Mouse (Mus musculus) heart, postnatal 10 days (tissue): ENCODE results near the gene Mmp25. TPM values are rescaled to one million over a fixed set of nuclear protein-coding genes. Genes with fewer than 3 reads are reported as not detected.

Source experiments
- DNase-seq, 2 experiments: peaks; one replicate each; pipeline ENCODE4 v3.0.0; 2021
- intact Hi-C: fragments of 180-260 bp; cut with DNase I; formaldehyde crosslinking; loops from one replicate; pipeline ENCODE4 v1.15.1; 2025
- total RNA-seq, 2 experiments: library from RNA; stranded (reverse); gene quantifications; 2 replicates each; pipeline ENCODE4 v1.2.3; 2021

Gene Mmp25
- total RNA-seq = under 1 TPM; 0.55 to 0.69 TPM

DNA sequence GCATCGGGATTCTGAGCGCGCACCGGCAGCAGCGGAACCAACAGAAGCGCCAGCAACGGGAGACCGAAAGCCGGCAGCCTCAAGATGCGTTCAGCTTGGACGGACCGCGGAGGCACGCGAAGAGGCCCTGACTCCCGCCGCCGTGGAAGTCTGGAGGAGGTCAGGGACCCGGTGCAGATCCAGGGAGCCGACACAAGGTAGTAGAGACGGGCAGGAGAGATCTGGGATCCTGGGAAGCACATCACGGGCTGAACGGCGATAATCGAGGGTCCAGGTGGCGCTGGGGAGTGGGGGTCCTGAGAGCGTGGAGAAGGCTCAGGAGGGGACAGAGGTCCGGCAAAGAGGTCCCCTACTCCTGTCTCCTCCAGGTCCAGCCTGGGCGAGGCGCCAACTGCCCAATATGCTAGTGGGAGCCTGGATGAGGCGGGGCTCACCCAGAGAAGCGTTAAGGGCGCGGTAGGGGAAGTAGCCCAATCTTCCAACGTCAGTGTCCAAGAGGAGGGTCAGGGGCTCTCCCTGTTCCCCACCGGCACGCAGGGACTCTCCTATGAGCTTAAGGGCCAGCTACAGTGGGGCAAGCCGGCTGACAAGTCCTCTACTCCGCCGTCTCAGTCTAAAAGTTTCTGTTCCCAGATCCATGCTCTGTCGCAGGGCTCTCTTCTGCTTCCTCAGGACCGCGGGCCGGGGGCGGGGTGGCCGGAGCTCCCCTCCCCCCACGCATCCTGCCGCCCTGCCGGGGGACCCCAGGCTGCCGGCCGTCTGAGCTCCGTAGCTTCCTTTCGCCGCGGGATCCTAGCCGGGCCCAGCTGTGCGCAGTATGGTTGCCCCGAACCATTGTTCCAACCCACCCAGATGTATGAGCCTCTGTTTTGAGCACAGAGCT lies at the start of gene Mmp25:
Gene Mmp25 (minus strand): TSS at position 665 of the 883 bp plus-strand sequence.
- no peak for DNase-seq
- intact Hi-C loops = no loop called here

- intact Hi-C loops = no loop called here
- DNase-seq = no peak
Observed at GRCm38 (mm10) chr17:23694491-23694890, 49.4 kb upstream of the Mmp25 start.

DNA sequence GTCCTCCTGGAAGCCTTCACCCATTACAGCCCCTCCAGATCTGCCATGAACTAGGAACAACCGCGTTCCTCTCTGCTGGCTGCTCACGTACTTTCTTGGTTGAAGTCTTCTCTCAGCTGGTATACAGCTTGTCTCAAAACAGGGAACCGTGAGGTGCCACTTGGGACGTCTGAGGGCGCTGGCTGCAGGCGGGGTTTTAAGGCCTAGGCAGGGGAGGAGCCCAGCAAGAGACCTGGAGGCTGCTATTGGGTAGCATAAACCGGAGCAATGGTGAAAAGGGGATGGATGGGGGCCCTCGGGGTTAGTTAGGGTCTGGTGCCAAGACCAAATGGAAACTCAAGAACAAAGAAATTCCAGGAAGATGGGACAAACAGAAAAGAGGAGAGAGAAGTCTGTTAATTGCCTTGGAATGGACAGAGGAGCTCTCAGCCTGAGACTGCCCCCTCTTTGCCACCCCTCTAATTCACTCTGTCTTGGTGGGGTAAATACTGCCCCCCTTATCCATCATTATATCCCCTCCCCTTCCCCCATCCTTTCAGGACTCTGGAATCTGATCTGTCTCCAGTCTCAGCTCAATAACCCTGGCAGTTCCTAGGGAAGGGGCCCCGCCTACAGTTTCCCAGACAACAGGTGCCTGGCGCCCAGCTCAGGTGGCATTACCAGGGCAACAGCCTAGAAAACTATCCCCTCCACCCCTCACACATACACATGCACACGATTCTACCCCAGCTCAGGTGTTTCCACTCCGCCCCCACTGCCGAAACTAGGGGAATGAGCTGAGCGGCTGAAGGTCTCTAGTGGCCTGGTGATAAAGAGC lies 39.0 kb upstream of the Mmp25 start, which contains the start of gene Cldn9:
Gene Cldn9 (minus strand): TSS at position 171 of the 817 bp plus-strand sequence.
- intact Hi-C loops = no loop called here
- no peak for DNase-seq

DNA sequence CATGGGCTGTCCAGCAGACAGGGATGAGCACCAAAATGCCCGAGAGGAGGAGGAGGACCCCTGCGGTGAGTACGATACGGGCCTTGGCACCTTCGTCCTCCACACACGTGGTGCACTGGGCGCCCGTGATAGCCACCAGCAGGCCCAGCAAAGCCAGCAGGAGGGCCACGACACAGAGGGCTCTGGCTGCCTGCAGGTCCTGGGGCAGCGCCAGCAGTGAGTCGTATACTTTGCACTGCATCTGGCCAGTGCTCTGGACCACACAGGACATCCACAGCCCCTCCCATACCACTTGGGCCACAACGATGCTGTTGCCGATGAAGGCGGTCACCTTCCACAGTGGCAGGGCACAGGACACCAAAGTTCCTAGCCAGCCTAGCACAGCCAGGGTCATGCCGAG lies 38.1 kb upstream of the Mmp25 start:
- intact Hi-C loops = no loop called here
- no peak for DNase-seq

DNA sequence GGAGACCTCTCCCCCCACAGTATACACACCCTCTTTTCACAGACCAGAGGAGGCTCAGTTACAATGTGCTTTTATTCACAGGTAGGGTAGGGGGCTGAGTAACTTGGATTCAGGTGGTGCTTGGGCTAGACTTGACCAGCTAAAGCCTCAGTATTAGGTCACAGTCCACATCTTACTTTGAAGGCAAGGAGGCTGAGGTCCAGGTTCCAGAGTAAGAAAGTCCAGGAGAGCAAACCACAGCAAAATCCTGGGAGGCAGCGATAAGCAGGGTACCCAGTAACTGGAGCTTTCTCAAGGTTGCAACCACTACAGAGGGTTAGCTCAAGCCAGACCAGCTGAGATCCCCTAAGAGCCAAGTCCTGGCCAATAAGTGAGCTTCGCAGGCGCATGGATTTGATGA lies 37.5 kb upstream of the Mmp25 start:
- DNase-seq = no peak
- intact Hi-C loops = no loop called here

DNA sequence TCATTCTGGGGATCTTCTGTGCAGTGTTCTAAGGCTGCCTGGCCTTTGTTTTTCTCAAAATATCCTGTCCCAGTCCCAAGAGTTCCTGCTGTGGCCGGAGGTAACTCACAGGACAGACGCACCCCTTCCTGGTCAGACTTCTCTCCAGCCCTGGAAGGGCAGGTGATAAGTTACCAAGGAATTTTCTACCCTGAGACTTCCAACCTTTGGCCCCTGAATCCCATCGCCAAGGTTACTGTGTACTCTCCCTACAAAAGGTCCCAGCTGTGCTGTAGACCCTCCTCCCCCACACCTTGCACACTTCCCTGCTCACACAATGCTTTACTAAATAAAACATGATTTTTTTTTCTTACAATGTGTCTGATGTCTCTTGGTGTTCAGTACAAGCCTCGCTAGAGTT lies 37.0 kb upstream of the Mmp25 start:
- DNase-seq = no peak
- intact Hi-C loops = no loop called here

- DNase-seq = no peak
- intact Hi-C loops = no loop called here
Observed at GRCm38 (mm10) chr17:23681086-23681485, 36.0 kb upstream of the Mmp25 start.

- DNase-seq = no peak
- intact Hi-C loops = no loop called here
Observed at GRCm38 (mm10) chr17:23680336-23680735, 35.3 kb upstream of the Mmp25 start.

- intact Hi-C loops = no loop called here
- DNase-seq = no peak
Observed at GRCm38 (mm10) chr17:23679127-23679835, 34.2 kb upstream of the Mmp25 start, which contains the start of gene Cldn6. Cldn6 (plus strand) TSS chr17:23679249.

GRCm38 (mm10) chr17:23677236-23677679 lies 32.2 kb upstream of the Mmp25 start, which contains the start of gene Tnfrsf12a:
Tnfrsf12a (minus strand) TSS chr17:23677468.
- intact Hi-C loops = loop anchor here (1.0 kb wide), 1 partner anchor 22 kb away; no protein-coding TSS in a partner anchor
- DNase-seq = peak; percentile 89 to 90

- DNase-seq = peak; percentile 77 to 78
- intact Hi-C loops = loop anchor here (1.0 kb wide), 1 partner anchor 23 kb away; no protein-coding TSS in a partner anchor
Observed at GRCm38 (mm10) chr17:23676473-23677031, 31.5 kb upstream of the Mmp25 start.

- intact Hi-C loops = no loop called here
- peak; percentile 69 to 71 for DNase-seq
Observed at GRCm38 (mm10) chr17:23675564-23676281, 30.6 kb upstream of the Mmp25 start.

- intact Hi-C loops = no loop called here
- peak; percentile 77 to 83 for DNase-seq
Observed at GRCm38 (mm10) chr17:23675127-23675526, 30.1 kb upstream of the Mmp25 start.

DNA sequence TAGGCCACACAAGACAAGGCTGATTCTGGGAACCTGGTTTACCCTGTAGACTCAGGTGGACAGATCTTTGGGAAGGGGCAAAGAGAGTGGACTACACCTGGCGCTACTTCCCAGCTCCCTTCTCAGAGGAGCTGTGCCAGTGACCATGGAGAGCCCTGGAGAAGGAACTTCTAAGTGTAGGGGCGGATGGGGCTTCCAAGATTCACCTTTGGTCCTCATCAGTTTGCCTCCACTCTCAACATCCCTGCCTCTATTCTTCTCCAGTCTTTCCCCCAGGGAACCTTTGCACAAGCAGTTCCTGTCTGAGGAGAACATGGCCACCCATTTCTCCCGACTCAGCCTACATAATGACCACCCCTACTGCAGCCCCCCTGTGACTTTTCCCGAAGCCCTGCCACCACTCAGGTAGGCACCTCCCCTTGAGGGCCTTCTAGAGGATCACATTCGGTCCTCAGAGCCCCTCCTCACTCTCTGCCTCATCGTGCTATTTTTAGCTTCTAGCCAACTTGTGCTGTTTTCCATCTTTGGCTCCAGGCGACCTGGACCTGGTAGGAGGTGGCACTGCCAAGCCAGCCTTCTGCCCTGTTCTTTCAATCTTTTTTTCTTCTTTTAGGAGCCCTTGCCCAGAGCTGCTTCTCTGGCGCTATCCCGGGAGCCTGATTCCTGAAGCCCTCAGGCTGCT lies 29.3 kb upstream of the Mmp25 start:
- intact Hi-C loops = no loop called here
- peak; percentile 69 to 70 for DNase-seq

GRCm38 (mm10) chr17:23673424-23674073 lies 28.5 kb upstream of the Mmp25 start, which contains the start of the genes Hcfc1r1 and Thoc6:
Hcfc1r1 (plus strand) TSS chr17:23673596.
Thoc6 (minus strand) TSS chr17:23673882.
- peak; percentile 94 to 95 for DNase-seq
- intact Hi-C loops = no loop called here

DNA sequence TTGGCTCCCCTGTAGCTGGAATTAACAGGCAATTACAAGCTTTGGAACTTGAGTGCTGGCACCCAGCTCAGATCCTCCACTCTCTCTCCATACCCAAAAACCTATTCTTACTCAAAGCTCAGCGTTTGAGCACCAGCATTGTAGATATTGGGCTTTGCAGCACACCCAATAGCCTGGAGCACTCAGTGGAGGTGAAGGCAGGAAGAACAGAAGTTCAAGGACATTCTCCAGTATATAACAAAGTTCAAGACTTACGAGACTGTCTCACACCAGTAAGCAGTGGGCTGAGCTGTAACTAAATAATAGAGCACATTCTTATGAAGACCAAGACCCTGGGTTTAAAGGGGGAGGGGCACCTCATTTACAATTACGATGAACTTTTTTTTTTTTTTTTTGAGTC lies 27.7 kb upstream of the Mmp25 start:
- intact Hi-C loops = no loop called here
- DNase-seq = no peak

- intact Hi-C loops = no loop called here
- DNase-seq = no peak
Observed at GRCm38 (mm10) chr17:23671519-23671918, 26.4 kb upstream of the Mmp25 start.

DNA sequence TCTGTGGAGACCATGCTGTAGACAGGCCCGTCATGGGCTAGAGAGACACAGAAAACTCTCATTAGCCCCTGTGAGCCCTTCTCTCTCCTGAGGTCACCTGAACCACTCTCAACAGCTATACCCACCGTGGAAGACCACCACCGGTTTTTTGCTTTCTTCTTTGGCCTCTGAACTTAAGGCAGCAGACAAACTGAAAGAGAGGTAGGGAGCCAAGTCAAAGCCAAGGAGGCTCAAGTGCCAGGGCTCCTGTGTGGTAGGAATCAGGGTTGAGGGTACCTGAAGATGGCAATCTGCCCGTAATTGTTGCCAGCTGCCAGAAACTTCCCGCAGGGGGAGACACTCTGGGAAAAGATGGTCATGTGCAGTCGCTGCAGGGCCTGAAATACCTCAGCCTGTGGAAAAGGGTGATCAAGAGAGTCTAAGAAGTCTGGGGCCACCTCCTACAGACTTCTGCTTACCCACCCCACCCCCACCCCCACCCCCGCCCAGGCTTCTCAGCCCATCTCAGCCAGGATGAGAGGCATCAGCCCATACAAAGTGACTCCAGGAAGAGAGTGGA lies 25.5 kb upstream of the Mmp25 start:
- intact Hi-C loops = no loop called here
- DNase-seq = no peak
